Mouse (Mus musculus) testis, adult 2 months (tissue): ENCODE data around the gene Rhbdl3. TPM values are rescaled to one million over a fixed set of nuclear protein-coding genes. Genes with fewer than 3 reads are reported as not detected.
"Not testable (repeated sequence)": the region's sequence is repeated elsewhere in the genome, so short reads cannot be mapped to it uniquely, and the experiment has no call there.

ENCODE experiments used
- H3K27ac ChIP-seq: fragments of 200-500 bp; 2 replicates; pipeline ENCODE4 v1.5.1; 2012; ENCODE audit warnings: low read depth, low read length; ENCODE audit not compliant: control insufficient read depth, insufficient read depth
- H3K27me3 ChIP-seq: fragments of 200-500 bp; 2 replicates; pipeline ENCODE4 v1.6.1; 2012; ENCODE audit warnings: mild to moderate bottlenecking, low read length, moderate library complexity; ENCODE audit not compliant: control insufficient read depth, insufficient read depth
- H3K36me3 ChIP-seq: fragments of 200-500 bp; 2 replicates; pipeline ENCODE4 v1.6.1; 2012; ENCODE audit warnings: mild to moderate bottlenecking, low read length; ENCODE audit not compliant: control insufficient read depth, insufficient read depth
- H3K4me1 ChIP-seq: fragments of 200-500 bp; 2 replicates; pipeline ENCODE4 v1.6.1; 2012; ENCODE audit warnings: low read length; ENCODE audit not compliant: control insufficient read depth, insufficient read depth
- H3K4me3 ChIP-seq: fragments of 200-500 bp; 2 replicates; pipeline ENCODE4 v1.5.1; 2012; ENCODE audit warnings: low read depth, mild to moderate bottlenecking, low read length, moderate library complexity, mixed read lengths; ENCODE audit not compliant: control insufficient read depth
- CTCF ChIP-seq: fragments of 200-500 bp; IDR thresholded peaks from 2 replicates; pipeline ENCODE4 v1.5.1; 2012; ENCODE audit warnings: low read depth, mild to moderate bottlenecking, inconsistent platforms, low read length, moderate library complexity; ENCODE audit not compliant: control insufficient read depth, insufficient read depth, insufficient replicate concordance
- POLR2A ChIP-seq: fragments of 200-500 bp; IDR thresholded peaks from 2 replicates; pipeline ENCODE4 v1.6.1; 2012; ENCODE audit warnings: low read depth, mild to moderate bottlenecking, inconsistent platforms, low read length, moderate library complexity; ENCODE audit not compliant: control insufficient read depth
- polyA plus RNA-seq: library from polyadenylated mRNA; depleted of rRNA; stranded (reverse); fragments of >200 nt; gene quantifications from 2 replicates; pipeline ENCODE4 v1.2.3, GENCODE M21; 2012

Rhbdl3 gene
- polyA plus RNA-seq, 1 experiment, result 0.54 TPM

GRCm38 (mm10) chr11:80377712-80378451 lies 77.2 kb downstream of the Rhbdl3 start, which contains the start of gene 5730455P16Rik:
5730455P16Rik (minus strand) TSS chr11:80378034.
- Histone ChIP-seq H3K27me3 (no peaks in the 10 kb centered on the region), H3K4me1 (no peaks in the 10 kb centered on the region; the same call in 1 of the 2 replicates), H3K4me3 (peak within 1 kb of the TSS; percentile 92), H3K36me3 (no peaks in the 10 kb centered on the region; the same call in 1 of the 2 replicates), H3K27ac (no peak within 1 kb of the TSS)
- TF ChIP-seq POLR2A, result peak; percentile 58
- no peak for TF ChIP-seq CTCF

- not testable (repeated sequence) for H3K4me1 ChIP-seq, H3K27ac ChIP-seq, H3K4me3 ChIP-seq, H3K27me3 ChIP-seq, H3K36me3 ChIP-seq
Observed at GRCm38 (mm10) chr11:80378452-80379068, 77.8 kb downstream of the Rhbdl3 start.

- H3K36me3 ChIP-seq, H3K27me3 ChIP-seq, H3K4me3 ChIP-seq, H3K4me1 ChIP-seq, H3K27ac ChIP-seq: not testable (repeated sequence)
Observed at GRCm38 (mm10) chr11:80379184-80379583, 78.5 kb downstream of the Rhbdl3 start.

- Histone ChIP-seq H3K27me3 (no peaks in the 10 kb centered on the region), H3K4me3 (peak overlapping the region; percentile 98), H3K36me3 (peaks cover 4% of the 10 kb centered on the region), H3K27ac (peak overlapping the region; percentile 89), H3K4me1 (peaks cover 2% of the 10 kb centered on the region)
- TF ChIP-seq POLR2A (no peak), CTCF (no peak)
Observed at GRCm38 (mm10) chr11:80382626-80383018, 81.9 kb downstream of the Rhbdl3 start.

- TF ChIP-seq CTCF (no peak), POLR2A (peak; percentile 100)
- H3K4me1 ChIP-seq, result peaks cover 2% of the 10 kb centered on the region
- peaks cover 4% of the 10 kb centered on the region for H3K36me3 ChIP-seq
- H3K4me3 ChIP-seq, result peak within 1 kb of the TSS; percentile 98
- peak within 1 kb of the TSS; percentile 99 for H3K27ac ChIP-seq
- H3K27me3 ChIP-seq, result no peaks in the 10 kb centered on the region
Observed at GRCm38 (mm10) chr11:80383019-80383625, 82.4 kb downstream of the Rhbdl3 start, which contains the start of gene Zfp207. Zfp207 (plus strand) TSS chr11:80383279.

GRCm38 (mm10) chr11:80383626-80384046 lies 82.9 kb downstream of the Rhbdl3 start:
- no peak for TF ChIP-seq POLR2A
- no peak for TF ChIP-seq CTCF
- H3K4me3 ChIP-seq, result peak overlapping the region; percentile 98
- peaks cover 2% of the 10 kb centered on the region for H3K4me1 ChIP-seq
- no peaks in the 10 kb centered on the region for H3K27me3 ChIP-seq
- H3K36me3 ChIP-seq, result peaks cover 4% of the 10 kb centered on the region
- H3K27ac ChIP-seq, result peak overlapping the region; percentile 99

- Histone ChIP-seq H3K4me3 (peak overlapping the region; percentile 83), H3K27ac (no peak overlapping the region), H3K36me3 (peaks cover 5% of the 10 kb centered on the region), H3K27me3 (no peaks in the 10 kb centered on the region), H3K4me1 (peaks cover 2% of the 10 kb centered on the region)
- TF ChIP-seq CTCF, result no peak
- TF ChIP-seq POLR2A, result no peak
Observed at GRCm38 (mm10) chr11:80384461-80384860, 83.7 kb downstream of the Rhbdl3 start.
